Mouse (Mus musculus): ENCODE measurements around the gene Hmgb4.

Gene Hmgb4

DNA sequence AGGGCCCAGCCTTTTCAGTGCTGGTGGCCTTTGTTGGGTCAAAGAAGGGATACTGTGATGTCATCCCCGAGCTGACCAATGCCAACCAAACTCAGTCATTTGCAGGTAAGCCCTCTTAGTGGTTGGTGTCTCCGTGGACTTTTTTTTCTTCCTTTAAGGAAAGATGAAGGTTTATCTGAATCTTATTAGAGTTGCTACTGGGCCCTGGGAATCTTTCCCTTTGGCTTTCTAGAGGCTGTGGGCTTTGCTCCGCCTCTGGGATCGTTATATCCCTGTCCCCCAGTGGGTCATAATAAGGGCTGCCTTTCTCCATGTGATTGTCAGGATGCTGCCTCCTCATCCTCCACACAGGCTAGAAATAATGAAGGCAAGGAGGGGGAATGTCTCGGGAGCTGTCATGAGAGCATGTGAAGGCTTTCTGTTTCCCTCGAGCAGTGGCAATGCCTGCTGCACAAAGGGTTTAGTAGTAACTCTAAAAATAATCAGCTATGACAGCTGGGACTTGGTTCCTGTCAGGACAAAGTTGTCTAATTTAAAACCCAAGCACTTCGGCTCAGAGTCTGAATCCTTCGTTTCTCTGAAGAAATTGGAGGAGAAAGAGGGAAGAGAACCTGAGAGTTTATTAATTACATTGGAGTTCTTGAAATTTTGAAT, at the start of gene Hmgb4:
TSS of gene Hmgb4 (minus strand) at position 51 of the 654 bp plus-strand sequence.
- no peak for DNase-seq

DNA sequence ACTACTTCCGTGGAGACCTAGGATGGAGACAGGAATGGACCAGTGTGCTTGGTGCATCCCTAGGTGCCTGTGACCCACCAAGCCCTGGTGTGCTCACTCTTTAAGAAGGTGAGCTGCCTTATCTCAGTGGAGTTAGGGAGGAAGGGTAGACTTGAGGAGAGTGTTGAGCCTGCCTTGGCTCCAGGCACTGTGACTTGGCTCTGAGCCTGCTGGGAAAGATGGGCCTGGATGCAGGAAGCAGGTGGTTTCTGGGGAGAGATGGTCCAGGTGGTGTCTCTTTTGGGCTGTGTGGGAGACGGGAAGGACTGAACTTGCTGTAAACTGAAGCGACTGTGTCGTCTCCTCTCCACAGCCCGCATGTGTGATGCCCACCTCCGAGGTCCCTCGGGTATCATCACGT, 45.3 kb upstream of the Hmgb4 start:
- no peak for DNase-seq

DNA sequence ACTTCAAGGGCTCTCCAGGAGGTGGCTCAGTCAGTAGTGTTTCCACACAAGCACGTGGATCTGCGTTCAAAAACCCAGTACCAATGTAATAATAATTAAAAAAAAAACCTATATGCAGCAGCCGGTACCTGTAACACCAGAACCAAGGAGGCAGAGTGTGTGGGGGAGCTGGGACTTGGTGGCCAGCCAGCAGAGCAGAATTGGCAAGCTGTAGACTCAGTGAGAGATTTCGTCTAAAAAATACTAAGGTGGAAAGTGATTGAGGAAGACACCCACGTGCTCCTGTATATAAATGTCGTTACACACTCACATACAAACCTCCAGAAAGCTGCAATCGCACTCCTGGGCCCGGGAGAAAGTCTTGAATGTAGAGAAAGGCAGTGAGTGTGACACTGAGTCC, 43.3 kb upstream of the Hmgb4 start:
- no peak for DNase-seq

GRCm38 (mm10) chr4:128288095-128288494, 27.3 kb upstream of the Hmgb4 start:
- no peak for DNase-seq

DNA sequence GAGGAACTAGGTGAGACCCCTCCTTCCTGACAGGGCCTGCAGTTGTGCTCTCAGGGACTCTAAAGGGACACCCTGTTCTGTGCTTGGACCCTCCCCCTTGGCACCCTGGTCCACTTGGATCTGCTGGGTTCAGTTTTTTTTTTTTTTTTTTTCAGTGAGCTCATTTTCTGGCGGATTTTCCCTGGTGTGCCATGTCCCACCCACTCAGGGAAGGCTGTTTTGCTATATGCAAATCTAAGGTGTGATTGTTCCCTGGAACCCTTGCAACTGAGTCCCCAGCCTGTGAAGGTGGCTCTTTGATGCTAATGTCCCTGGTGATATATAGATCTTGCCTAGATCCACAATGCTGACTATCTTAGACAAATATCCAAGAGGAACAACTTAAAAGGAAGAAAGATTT, 24.3 kb upstream of the Hmgb4 start:
- DNase-seq: no peak

- DNase-seq: no peak
Measured at GRCm38 (mm10) chr4:128275586-128275985, 14.8 kb upstream of the Hmgb4 start.

DNA sequence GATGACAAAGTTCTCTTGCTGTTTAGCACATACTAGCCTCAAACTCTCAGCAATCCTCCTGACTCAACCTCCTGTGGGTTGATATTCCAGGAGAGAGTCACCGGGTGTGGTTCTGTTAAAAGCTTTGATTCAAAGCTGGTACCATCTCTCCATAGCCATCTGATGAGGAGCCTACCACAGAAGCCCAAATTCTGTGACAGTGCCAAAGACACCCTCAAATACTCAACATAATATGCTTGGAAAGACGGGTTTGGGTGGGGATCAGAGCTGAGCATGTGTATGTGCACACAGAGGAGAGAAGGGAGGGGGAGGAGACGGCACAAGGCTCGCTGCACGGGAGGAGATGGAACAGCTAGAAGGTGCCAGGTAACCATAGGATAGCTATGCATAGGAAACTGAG, 14.4 kb upstream of the Hmgb4 start:
- no peak for DNase-seq

DNA sequence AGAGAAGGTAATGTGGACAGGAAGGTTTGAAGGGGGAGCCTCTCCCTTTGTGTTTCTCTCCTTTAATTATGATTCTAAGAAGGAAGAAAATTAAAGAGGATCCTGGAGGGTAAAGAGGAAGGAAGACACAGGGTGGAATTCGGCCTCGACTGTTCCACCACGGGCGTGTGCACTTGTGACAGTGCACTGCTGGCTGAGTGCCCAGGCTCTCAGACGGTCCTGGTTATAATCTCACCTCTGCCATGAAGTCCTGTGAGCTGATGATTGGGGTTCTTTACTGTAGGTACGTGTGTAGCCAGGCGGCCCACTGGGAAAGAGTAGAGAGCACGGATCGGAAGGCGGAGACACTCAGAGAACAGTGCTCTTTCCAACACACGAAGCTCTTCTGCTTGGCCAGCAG, 12.4 kb upstream of the Hmgb4 start:
- DNase-seq: no peak

- DNase-seq: peak; percentile 93
Measured at GRCm38 (mm10) chr4:128272501-128272900, 11.7 kb upstream of the Hmgb4 start.

DNA sequence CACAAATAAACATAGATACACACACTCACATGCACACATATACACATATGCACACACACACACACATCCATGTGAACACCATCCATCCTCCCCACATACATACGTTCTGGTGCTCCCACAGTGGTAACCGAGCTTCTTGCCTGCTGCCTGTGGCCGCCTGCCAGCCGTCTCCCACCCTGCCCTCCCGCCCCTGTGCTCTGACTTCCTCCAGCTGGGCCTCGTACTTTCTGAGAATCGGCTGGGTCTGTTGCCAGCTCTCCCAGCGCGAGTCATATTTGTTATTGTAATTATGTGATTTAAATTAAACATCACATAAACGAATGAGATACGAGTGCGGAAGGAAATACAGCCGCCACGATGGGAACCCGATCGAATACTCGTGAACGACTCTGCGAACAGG, 10.2 kb upstream of the Hmgb4 start:
- no peak for DNase-seq

DNA sequence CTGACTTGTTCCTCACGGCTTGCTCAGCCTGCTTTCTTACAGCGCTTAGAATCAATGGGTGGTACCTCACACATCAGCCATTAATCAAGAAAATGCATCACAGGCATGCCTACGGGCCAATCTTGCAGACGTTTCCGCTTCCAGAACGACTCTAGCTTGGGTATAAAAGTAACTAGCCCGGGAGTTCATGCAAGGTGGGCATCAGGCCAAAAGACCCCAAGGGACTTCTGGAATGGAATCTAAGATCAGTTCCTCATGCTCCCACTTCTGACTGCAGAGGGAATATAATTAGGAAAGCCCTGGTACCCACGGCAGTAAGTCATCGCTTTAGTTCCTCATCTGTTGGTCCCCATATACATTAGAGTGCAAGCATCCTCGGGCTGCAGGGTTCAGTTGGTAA, 9.4 kb upstream of the Hmgb4 start:
- DNase-seq: no peak

DNA sequence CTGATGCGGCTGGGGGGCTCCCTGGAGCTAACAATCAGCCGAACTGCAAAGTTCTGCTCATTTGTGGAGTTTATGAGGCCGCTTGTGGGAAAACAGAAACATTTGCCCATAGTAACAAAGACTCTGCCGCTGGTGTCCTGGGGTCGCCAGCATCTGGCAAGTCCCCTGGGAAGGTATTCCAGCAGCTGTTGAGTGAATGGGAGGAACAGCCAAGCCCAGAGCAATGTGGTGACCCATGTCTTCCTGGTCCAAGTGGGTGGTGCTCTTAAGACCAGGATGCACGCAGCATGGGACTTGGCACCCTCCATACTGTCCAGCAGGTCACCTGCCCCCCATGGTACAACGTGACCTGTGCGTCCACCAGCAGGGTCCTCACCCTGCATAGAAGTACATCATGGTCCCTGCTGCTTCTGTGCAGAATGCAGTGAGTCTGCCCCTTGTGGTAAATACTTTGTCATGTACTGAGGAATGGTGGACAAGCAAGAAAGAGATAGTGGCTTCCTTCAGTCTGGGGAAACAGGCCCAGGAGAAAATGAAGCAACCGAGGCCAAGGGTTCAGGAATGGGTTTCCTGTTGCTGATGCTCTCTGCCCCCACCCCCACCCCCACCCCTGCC, 8.6 kb upstream of the Hmgb4 start:
- peak; percentile 95 for DNase-seq

- DNase-seq: no peak
Measured at GRCm38 (mm10) chr4:128265341-128265740, 4.6 kb upstream of the Hmgb4 start.

- DNase-seq: no peak
Measured at GRCm38 (mm10) chr4:128264491-128264890, 3.7 kb upstream of the Hmgb4 start.

DNA sequence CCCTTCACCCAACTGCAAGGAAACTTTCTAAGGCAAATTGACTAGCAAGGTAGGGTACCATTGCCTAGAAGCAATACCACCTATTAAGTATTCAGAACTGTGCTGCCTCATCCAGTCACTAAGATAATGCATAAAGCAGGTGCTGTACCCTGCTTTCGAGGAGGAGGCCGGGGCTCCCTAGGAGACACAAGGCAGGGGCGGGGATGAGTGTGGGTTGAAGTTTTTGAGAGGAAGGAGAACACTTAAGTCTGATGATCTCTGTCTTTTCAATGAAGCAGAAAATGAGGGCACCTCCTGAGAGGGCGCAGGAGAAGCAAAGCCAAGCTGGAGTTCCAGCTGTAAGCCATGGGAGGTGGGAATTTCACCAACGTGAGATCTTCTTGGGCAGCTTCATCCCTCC, 1.5 kb downstream of the Hmgb4 start:
- DNase-seq: no peak

DNA sequence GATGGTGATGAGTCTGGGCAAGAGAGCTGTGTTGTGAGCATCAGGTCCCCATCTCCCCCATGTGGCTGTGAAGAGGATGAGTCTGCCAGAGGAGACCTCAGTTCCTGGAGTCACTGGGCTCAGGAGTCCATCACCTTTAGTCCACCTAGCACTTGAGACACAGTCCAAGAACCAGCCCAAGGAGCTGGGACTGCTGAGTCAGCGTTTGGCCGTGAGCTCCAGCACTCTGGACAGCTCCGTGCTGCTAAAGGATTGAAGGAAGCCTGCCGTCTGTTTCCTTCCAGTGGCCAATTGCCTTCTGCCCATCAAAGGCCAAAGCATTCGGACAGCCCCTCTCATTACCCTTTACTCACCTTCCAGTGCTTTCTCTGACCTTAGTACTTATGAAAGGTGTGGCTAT, 12.1 kb downstream of the Hmgb4 start:
- no peak for DNase-seq

DNA sequence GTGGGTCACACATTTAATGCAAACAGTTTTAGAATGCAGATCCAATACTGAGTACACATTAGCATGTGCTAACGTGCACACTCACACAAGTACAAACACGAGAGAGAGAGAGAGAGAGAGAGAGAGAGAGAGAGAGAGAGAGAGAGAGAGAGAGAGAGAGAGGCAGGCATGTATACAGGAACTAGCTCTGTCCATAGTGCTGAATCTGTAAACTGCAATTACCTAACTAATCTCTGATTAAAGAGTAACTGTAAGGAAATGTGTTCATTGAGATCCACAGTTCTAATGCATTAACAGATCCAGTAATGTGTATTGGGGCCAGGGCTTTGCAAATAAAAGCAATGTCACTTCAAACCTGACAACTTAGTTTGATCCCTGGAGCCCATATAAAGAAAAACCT, 15.6 kb downstream of the Hmgb4 start:
- no peak for DNase-seq

DNA sequence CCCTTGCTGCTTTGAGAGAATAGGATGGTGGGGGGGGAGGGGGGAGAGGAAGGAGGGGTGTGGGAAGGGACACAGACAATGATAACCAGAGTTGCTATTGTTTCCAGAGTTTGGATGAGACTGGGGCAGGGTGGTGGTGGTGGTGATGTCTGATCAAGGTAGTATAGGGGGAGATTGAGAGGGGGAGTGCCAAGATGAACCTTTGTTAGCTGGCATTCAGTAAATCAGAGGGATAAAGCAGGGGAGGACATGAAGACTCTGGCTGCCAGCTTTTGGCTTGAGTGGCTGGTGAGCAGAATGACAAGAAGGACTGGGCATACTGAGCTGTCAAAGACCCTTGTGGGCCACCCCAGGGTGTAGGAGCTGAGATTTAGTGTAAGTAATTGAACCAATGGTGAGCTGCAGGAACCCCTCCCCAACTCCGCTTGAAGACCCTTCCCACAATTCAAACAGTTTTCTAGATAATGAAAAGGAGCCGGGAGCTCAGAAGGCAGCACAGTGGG, 18.9 kb downstream of the Hmgb4 start:
- no peak for DNase-seq

DNA sequence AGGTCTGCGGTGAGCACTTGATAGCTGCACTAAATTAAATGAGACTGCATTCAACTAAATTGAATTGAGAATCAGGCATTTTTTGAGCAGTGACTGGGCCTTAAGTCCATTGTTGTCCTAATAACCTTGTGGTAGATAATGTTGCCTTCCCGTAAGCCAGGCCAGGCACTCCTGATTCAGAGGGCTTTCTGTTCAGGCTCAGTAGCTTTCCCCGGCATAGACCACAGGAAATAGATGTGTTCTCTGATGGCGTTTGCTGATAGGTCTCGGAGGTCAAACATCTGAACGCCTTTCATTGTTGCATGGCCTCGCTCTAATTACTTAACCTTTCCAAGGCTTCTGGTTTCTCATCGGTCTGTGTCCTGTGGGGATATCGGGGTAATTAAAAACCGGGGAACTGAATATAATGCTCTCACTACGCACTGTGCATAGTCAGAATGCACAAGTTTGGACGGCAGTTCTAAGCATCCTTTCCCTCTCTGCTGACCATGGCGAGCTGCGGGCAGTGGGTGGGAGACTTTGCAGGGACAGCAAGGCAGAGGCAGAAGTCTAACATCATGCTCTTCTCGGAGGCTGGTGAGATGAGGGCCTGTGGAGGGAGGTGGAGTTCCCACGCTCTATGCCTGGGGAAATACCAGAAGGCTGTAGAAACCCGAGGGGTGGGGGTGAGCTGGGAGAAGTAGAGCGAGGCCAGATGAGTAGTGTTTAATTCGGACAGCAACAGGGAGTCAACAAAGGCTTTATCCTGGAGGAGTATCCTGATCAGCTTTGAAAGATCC, 19.5 kb downstream of the Hmgb4 start:
- no peak for DNase-seq

DNA sequence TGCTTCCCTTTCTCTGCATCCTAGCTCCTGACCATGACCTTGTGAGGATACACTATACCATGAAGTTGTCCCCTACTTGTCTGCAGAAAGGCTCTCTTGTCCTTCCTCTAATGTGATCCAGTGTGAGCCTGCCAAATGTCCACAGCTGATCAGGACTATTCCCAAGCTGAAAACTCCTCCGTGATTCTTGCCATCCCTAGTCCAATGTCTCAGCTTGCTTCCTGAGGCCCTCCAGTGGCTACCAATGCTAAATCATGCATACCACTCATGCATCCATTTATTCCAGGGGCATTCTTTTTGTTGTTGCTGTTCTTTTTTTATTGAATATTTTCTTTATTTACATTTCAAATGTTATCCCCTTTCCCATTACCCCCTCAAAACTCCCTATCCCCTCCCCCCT, 21.6 kb downstream of the Hmgb4 start:
- no peak for DNase-seq

- no peak for DNase-seq
Measured at GRCm38 (mm10) chr4:128233458-128233857, 27.3 kb downstream of the Hmgb4 start.

GRCm38 (mm10) chr4:128227377-128228316, 33.1 kb downstream of the Hmgb4 start:
- no peak for DNase-seq

DNA sequence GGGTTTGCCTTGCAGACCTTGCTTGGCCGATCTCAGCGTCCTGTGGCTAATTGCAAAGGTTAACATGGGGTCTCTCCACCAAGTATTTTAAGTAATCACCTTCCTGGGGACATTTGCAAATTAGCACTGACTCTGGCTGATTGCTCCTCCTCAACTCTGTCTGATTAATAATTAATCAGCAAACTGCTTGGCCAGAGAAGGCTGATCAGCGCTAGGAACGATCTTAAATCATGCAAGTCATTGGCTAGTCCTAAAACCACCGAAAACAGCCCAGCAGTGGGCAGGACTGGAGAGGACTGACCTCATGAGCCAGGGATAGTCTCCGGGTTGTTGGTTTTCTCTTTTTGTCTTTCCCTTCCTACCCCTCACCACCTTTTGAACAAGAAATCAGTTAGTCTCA, 36.3 kb downstream of the Hmgb4 start:
- no peak for DNase-seq
